Comparison of ENCODE assay signal across 1 mouse cellular context in the genomic region with DNA sequence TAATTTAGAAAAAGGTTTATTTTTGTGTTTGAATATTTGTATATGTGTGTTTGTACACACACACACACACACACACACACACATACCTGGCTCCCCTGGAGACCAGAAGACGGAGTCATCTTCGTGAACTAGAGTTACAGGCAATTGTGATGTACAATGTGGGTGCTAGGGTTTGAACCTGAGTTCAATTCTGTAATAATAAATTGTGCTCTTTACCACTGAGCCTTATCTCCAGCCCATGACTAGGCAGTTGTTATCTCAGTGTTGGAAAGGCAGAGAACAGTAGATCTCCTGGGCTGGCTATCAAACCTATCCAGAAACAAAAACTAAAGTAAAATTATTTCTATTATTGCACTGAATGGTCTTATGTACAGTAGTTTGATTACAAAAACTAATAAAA.
TF ChIP-seq lines count a peak whose summit lies in the region.

No protein-coding gene starts in this region.

TF ChIP-seq in CH12.LX, 34 proteins besides CTCF, POLR2A, EP300 and RAD21 (continued from another document):
- TF ChIP-seq MXI1 (IDR thresholded peaks at IDR 0.05; ENCODE audit: low read depth, low read length) (no peak), ZKSCAN1 (IDR thresholded peaks at IDR 0.05; ENCODE audit: borderline replicate concordance, low read depth, low read length) (no peak), CHD2 (IDR thresholded peaks at IDR 0.05; ENCODE audit: low read length) (no peak), PAX5 (IDR thresholded peaks at IDR 0.05; ENCODE audit: low read length) (no peak)
